Mouse (Mus musculus) myocyte (in vitro differentiated cells): ENCODE results near the gene Gsg1l. TPM values are rescaled to one million over a fixed set of nuclear protein-coding genes. Genes with fewer than 3 reads are reported as not detected.

Source experiments
- H3K27me3 ChIP-seq: one replicate; pipeline ENCODE4 v1.6.1; 2011; ENCODE audit not compliant: control insufficient read depth, insufficient read depth, insufficient read length
- H3K36me3 ChIP-seq: one replicate; pipeline ENCODE4 v1.6.1; 2011; ENCODE audit not compliant: control insufficient read depth, insufficient read depth
- H3K4me2 ChIP-seq: one replicate; pipeline ENCODE4 v1.6.1; 2011; ENCODE audit warnings: low read depth, control low read depth
- H3K4me3 ChIP-seq: one replicate; pipeline ENCODE4 v1.5.1; 2011; ENCODE audit warnings: mild to moderate bottlenecking, control low read depth, moderate library complexity
- H3K79me2 ChIP-seq: one replicate; pipeline ENCODE4 v1.6.1; 2011; ENCODE audit not compliant: control insufficient read depth, insufficient read depth
- H3ac ChIP-seq: one replicate; pipeline ENCODE4 v1.6.1; 2011; ENCODE audit not compliant: control insufficient read depth, insufficient read length
- CEBPB ChIP-seq: IDR thresholded peaks from 2 replicates; pipeline ENCODE4 v1.6.1; 2011; ENCODE audit warnings: mild to moderate bottlenecking, moderate library complexity; ENCODE audit not compliant: poor library complexity, insufficient read depth, severe bottlenecking
- E2F4 ChIP-seq: IDR thresholded peaks from one replicate; pipeline ENCODE4 v1.6.1; 2011; ENCODE audit warnings: mild to moderate bottlenecking, control low read depth, moderate library complexity; ENCODE audit not compliant: insufficient read depth
- MAX ChIP-seq: IDR thresholded peaks from one replicate; pipeline ENCODE4 v1.6.1; 2011; ENCODE audit warnings: low read depth, mild to moderate bottlenecking, control low read depth
- MYOD1 ChIP-seq, 3 experiments: IDR thresholded peaks; one replicate each; pipeline ENCODE4 v1.6.1; 2011; ENCODE audit warnings: control low read depth in 2 of 3, low read depth in 2 of 3, mild to moderate bottlenecking in 2 of 3, moderate library complexity in 1 of 3; ENCODE audit not compliant: insufficient read length in 2 of 3, control insufficient read depth in 1 of 3
- MYOG ChIP-seq, 3 experiments: IDR thresholded peaks; one replicate each; pipeline ENCODE4 v1.6.1; 2011; ENCODE audit warnings: control low read depth in 2 of 3, low read depth in 2 of 3, mild to moderate bottlenecking in 2 of 3; ENCODE audit not compliant: insufficient read length in 2 of 3, control insufficient read depth in 1 of 3, insufficient read depth in 1 of 3
- POLR2A ChIP-seq: IDR thresholded peaks from one replicate; pipeline ENCODE4 v1.6.1; 2011; ENCODE audit warnings: low read depth, mild to moderate bottlenecking, control low read depth, moderate library complexity; ENCODE audit not compliant: insufficient read length
- POLR2AphosphoS2 ChIP-seq: IDR thresholded peaks from one replicate; pipeline ENCODE4 v1.6.1; 2011; ENCODE audit warnings: low read depth, control low read depth; ENCODE audit not compliant: insufficient read length
- REST ChIP-seq: IDR thresholded peaks from one replicate; pipeline ENCODE4 v1.6.1; 2011; ENCODE audit warnings: mild to moderate bottlenecking, control low read depth, moderate library complexity; ENCODE audit not compliant: insufficient read depth, insufficient read length
- SRF ChIP-seq: IDR thresholded peaks from one replicate; pipeline ENCODE4 v1.6.1; 2011; ENCODE audit warnings: low read depth; ENCODE audit not compliant: control insufficient read depth, insufficient read length
- TCF12 ChIP-seq: IDR thresholded peaks from one replicate; pipeline ENCODE4 v1.6.1; 2011; ENCODE audit warnings: mild to moderate bottlenecking, control low read depth; ENCODE audit not compliant: poor library complexity, insufficient read depth, severe bottlenecking
- TCF3 ChIP-seq: IDR thresholded peaks from one replicate; pipeline ENCODE4 v1.6.1; 2011; ENCODE audit warnings: low read depth, control low read depth; ENCODE audit not compliant: insufficient read length
- USF1 ChIP-seq: IDR thresholded peaks from one replicate; pipeline ENCODE4 v1.6.1; 2011; ENCODE audit warnings: low read depth, mild to moderate bottlenecking, control low read depth, moderate library complexity
- polyA plus RNA-seq: library from polyadenylated mRNA; unstranded; fragments of >200 nt; fragmentation: generic; extraction: Trizol; gene quantifications from one replicate; pipeline ENCODE4 v1.2.1, GENCODE M21; 2012; ENCODE audit warnings: missing spikeins

Gsg1l gene
- polyA plus RNA-seq, 1 experiment = not detected

DNA sequence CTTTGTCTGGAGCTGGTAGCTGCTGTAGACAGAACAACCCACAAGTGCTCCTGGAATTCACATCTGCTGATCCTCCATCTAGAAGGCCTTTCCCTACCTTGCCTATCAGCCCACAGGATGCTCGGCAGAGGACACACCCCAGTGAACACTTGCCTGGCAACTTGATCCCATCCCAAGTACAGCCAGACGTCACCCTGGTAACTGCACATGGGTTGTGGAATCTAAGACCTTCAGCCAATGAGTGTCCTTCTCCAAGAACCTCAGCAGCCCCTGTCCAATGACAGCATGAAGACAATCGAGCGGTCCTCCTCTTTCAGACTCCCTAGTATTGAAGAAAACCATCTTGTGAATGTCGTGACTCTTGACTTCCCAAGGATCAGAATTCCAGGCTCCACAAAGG is 80.5 kb downstream of the Gsg1l start:
- no peak overlapping the region for H3K4me3 ChIP-seq
- H3K79me2 ChIP-seq = no peaks in the 10 kb centered on the region
- no peaks in the 10 kb centered on the region for H3K36me3 ChIP-seq
- H3K4me2 ChIP-seq = no peak overlapping the region
- no peak for TF ChIP-seq USF1
- no peak for TF ChIP-seq POLR2AphosphoS2
- no peak for TF ChIP-seq POLR2A
- no peak for TF ChIP-seq SRF
- no peak for TF ChIP-seq MAX
- no peak for TF ChIP-seq MYOG (IDR thresholded peaks at IDR 0.05; ENCODE audit: control insufficient read depth in 1 of 3, insufficient read depth in 1 of 3, insufficient read length in 2 of 3, low read depth in 2 of 3)
- TF ChIP-seq E2F4 = no peak
- peaks cover 25% of the 10 kb centered on the region for H3K27me3 ChIP-seq
- no peak overlapping the region for H3ac ChIP-seq

DNA sequence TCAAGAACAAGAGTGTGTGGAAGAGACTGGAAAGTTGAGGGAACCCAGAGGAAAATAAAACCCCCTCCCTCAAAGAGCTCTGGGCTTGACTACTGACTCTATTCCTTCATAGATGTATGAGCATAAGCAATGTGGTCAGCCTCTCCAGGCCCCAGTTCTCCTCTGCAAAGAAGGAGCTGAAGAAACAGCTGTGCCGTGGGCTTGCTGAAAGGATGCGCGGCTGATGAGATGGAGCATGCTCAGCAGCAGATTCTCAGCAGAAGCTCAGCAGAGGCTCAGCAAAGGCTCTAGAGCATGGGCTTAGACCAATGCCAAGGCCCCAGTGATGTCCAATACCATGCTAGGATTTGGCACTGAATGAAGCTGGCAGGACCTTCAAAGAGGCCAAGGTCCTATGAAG is 82.3 kb downstream of the Gsg1l start:
- H3K36me3 ChIP-seq = no peaks in the 10 kb centered on the region
- peaks cover 30% of the 10 kb centered on the region for H3K27me3 ChIP-seq
- H3K79me2 ChIP-seq = no peaks in the 10 kb centered on the region
- no peak overlapping the region for H3K4me2 ChIP-seq
- no peak overlapping the region for H3ac ChIP-seq
- no peak overlapping the region for H3K4me3 ChIP-seq
- TF ChIP-seq MYOD1 (IDR thresholded peaks at IDR 0.05; ENCODE audit: control insufficient read depth in 1 of 3, insufficient read length in 2 of 3, low read depth in 2 of 3) (no peak), TCF12 (no peak), E2F4 (no peak), POLR2AphosphoS2 (no peak), MYOG (IDR thresholded peaks at IDR 0.05; ENCODE audit: control insufficient read depth in 1 of 3, insufficient read depth in 1 of 3, insufficient read length in 2 of 3, low read depth in 2 of 3) (no peak), TCF3 (no peak), USF1 (no peak), CEBPB (no peak), REST (no peak), POLR2A (no peak), SRF (no peak), MAX (no peak)

DNA sequence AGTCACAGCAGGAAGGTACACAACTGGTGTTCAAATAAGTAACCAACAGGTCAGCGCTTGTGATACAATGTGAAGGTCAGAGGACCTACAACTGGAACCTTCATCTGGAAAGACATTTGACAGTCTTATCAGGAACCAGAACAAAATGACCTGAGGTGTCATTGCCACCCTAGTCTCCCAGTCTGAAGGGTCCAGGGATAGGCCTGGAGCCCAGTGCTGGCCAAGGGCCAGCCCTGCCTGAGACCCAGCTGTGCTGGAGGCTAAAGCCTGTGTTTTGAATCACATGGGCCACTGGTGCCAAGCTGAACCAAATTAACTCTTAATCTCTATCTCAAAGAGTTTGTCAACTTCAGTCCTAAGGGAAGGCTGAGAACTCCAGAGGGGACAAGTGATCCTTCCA is 86.1 kb downstream of the Gsg1l start:
- no peak overlapping the region for H3ac ChIP-seq
- no peak overlapping the region for H3K4me3 ChIP-seq
- no peak overlapping the region for H3K4me2 ChIP-seq
- peaks cover 33% of the 10 kb centered on the region for H3K27me3 ChIP-seq
- H3K36me3 ChIP-seq = no peaks in the 10 kb centered on the region
- TF ChIP-seq TCF12 (no peak), REST (no peak)
- H3K79me2 ChIP-seq = no peaks in the 10 kb centered on the region

- H3ac ChIP-seq = no peak overlapping the region
- no peaks in the 10 kb centered on the region for H3K79me2 ChIP-seq
- H3K36me3 ChIP-seq = no peaks in the 10 kb centered on the region
- no peak overlapping the region for H3K4me2 ChIP-seq
- TF ChIP-seq USF1 = no peak
- TF ChIP-seq CEBPB = no peak
- TF ChIP-seq MAX = no peak
- TF ChIP-seq MYOG (IDR thresholded peaks at IDR 0.05; ENCODE audit: control insufficient read depth in 1 of 3, insufficient read depth in 1 of 3, insufficient read length in 2 of 3, low read depth in 2 of 3) = no peak
- TF ChIP-seq E2F4 = no peak
- peaks cover 19% of the 10 kb centered on the region for H3K27me3 ChIP-seq
- H3K4me3 ChIP-seq = no peak overlapping the region
These were observed 89.8 kb downstream of the Gsg1l start for GRCm38 (mm10) chr7:125992356-125992891.

GRCm38 (mm10) chr7:125991846-125992245 is 90.4 kb downstream of the Gsg1l start:
- Histone ChIP-seq H3K27me3 (peaks cover 19% of the 10 kb centered on the region), H3K4me2 (no peak overlapping the region), H3K79me2 (no peaks in the 10 kb centered on the region), H3K4me3 (no peak overlapping the region), H3ac (no peak overlapping the region), H3K36me3 (no peaks in the 10 kb centered on the region)
- TF ChIP-seq REST = no peak
- no peak for TF ChIP-seq MAX
- no peak for TF ChIP-seq TCF12
- no peak for TF ChIP-seq SRF
- TF ChIP-seq CEBPB = no peak
- TF ChIP-seq MYOG (IDR thresholded peaks at IDR 0.05; ENCODE audit: control insufficient read depth in 1 of 3, insufficient read depth in 1 of 3, insufficient read length in 2 of 3, low read depth in 2 of 3) = no peak
- TF ChIP-seq TCF3 = no peak
- TF ChIP-seq USF1 = no peak
